Comparison of ENCODE assay signal across 18 mouse cellular contexts in the genomic region with DNA sequence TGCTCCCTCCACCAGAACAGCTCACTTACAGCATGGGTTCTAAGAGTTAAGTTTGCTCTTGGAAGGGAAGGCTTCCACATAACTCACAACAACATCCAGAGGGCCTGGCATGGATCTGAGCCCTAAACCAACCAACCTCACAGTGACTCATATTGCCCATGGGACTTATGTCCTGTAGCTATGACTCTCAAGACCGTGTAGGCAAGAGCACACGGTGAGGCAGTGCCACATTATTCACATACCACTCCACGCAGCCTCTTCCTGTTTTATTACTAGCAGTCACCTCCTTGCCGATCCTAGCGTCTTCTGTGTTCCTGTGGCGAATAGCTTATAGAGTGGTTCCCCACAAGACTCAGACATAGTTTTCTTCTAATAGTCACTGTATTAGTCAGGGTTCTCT. TPM values are rescaled to one million over a fixed set of nuclear protein-coding genes. Genes with fewer than 3 reads are reported as not detected.
DNase-seq lines count a peak whose midpoint lies in the region; ATAC-seq and TF ChIP-seq lines count a peak whose summit lies in the region.
"Had no signal": no experiment of that assay in that cellular context is flagged by ENCODE, and none has a peak within 500 bp of the region (broad histone marks: within the 10 kb centered on the region; RNA-seq: fewer than 3 reads in every experiment).

No protein-coding gene starts in this region.

- DNase-seq in embryonic facial prominence, embryonic 10.5 days (ENCODE audit: low spot score), result no peak
- no peak for DNase-seq in lung, embryonic 14.5 days
- DNase-seq in lung, postnatal 25 days (ENCODE audit: low spot score), result no peak
- DNase-seq in limb, embryonic 14.5 days (ENCODE audit: low spot score), result no peak
- no peak for DNase-seq in layer of hippocampus, postnatal 10 days (ENCODE audit: low spot score in 2 of 2)
- no peak for DNase-seq in left cerebral cortex, adult 8-10 months (ENCODE audit: low spot score in 2 of 2)
- DNase-seq: adrenal gland, postnatal 36 days; heart, postnatal 4 days; kidney, adult 8-10 months; kidney, postnatal 25 days had no signal

- H3K9ac ChIP-seq in embryonic facial prominence, embryonic 13.5 days, result no peak overlapping the region
- H3K9ac ChIP-seq in lung, embryonic 14.5 days, result peak overlapping the region; percentile 6; the same call in 1 of the 2 replicates
- H3K9ac ChIP-seq in embryonic facial prominence, embryonic 15.5 days, result no peak overlapping the region
- peak overlapping the region; percentile 2; the same call in 1 of the 2 replicates for H3K9ac ChIP-seq in limb, embryonic 14.5 days (ENCODE audit: low read depth, low read length, severe bottlenecking)
- H3K9ac ChIP-seq: forebrain, embryonic 15.5 days had no signal

- H3K36me3 ChIP-seq in embryonic facial prominence, embryonic 13.5 days, result no peaks in the 10 kb centered on the region
- no peaks in the 10 kb centered on the region for H3K36me3 ChIP-seq in embryonic facial prominence, embryonic 10.5 days (replicated peaks)
- no peaks in the 10 kb centered on the region for H3K36me3 ChIP-seq in lung, embryonic 14.5 days (ENCODE audit: insufficient read depth)
- no peaks in the 10 kb centered on the region for H3K36me3 ChIP-seq in embryonic facial prominence, embryonic 15.5 days
- H3K36me3 ChIP-seq in limb, embryonic 14.5 days (ENCODE audit: control insufficient read depth, insufficient read depth, low read length), result no peaks in the 10 kb centered on the region
- H3K36me3 ChIP-seq: forebrain, embryonic 15.5 days had no signal

- TF ChIP-seq CTCF in lung, embryonic 14.5 days (IDR thresholded peaks at IDR 0.05; ENCODE audit: low read depth), result no peak

- H3K4me3 ChIP-seq in embryonic facial prominence, embryonic 13.5 days, result no peak overlapping the region
- H3K4me3 ChIP-seq in embryonic facial prominence, embryonic 10.5 days, result no peak overlapping the region
- H3K4me3 ChIP-seq in lung, embryonic 14.5 days (ENCODE audit: low read depth, low read length), result no peak overlapping the region
- no peak overlapping the region for H3K4me3 ChIP-seq in embryonic facial prominence, embryonic 15.5 days (replicated peaks)
- no peak overlapping the region for H3K4me3 ChIP-seq in limb, embryonic 14.5 days (replicated peaks; ENCODE audit: low read length)
- H3K4me3 ChIP-seq: erythroblast, embryonic 14.5 days; forebrain, embryonic 15.5 days had no signal

- ATAC-seq in embryonic facial prominence, embryonic 13.5 days (ENCODE audit: insufficient number of reproducible peaks, insufficient read depth, low FRiP score, low TSS enrichment, low read depth), result no peak
- no peak for ATAC-seq in lung, embryonic 14.5 days (ENCODE audit: insufficient read depth)
- 0 out of 2 replicates have a peak, but pooled peaks have one; percentile 55 for ATAC-seq in embryonic facial prominence, embryonic 15.5 days (ENCODE audit: insufficient number of reproducible peaks, low FRiP score, low TSS enrichment, low read depth)
- ATAC-seq in limb, embryonic 14.5 days (ENCODE audit: low FRiP score, low read depth), result no peak
- ATAC-seq: activated CD4-positive, CD25-positive, alpha-beta regulatory T cell, adult 4 months; forebrain, embryonic 15.5 days; inflammation-experienced regulatory T-cells, adult 6 months; midbrain, embryonic 16.5 days had no signal

- H3K9me3 ChIP-seq in embryonic facial prominence, embryonic 13.5 days, result no peaks in the 10 kb centered on the region
- no peaks in the 10 kb centered on the region for H3K9me3 ChIP-seq in embryonic facial prominence, embryonic 10.5 days
- no peaks in the 10 kb centered on the region for H3K9me3 ChIP-seq in lung, embryonic 14.5 days (ENCODE audit: low read depth, low read length)
- H3K9me3 ChIP-seq in embryonic facial prominence, embryonic 15.5 days (replicated peaks), result no peaks in the 10 kb centered on the region
- no peaks in the 10 kb centered on the region for H3K9me3 ChIP-seq in limb, embryonic 14.5 days (ENCODE audit: control insufficient read depth, low read length)
- H3K9me3 ChIP-seq: forebrain, embryonic 15.5 days had no signal

- H3K4me2 ChIP-seq in embryonic facial prominence, embryonic 13.5 days, result no peak overlapping the region
- H3K4me2 ChIP-seq in lung, embryonic 14.5 days, result no peak overlapping the region
- H3K4me2 ChIP-seq in embryonic facial prominence, embryonic 15.5 days (replicated peaks), result no peak overlapping the region
- no peak overlapping the region for H3K4me2 ChIP-seq in limb, embryonic 14.5 days (replicated peaks; ENCODE audit: low read depth, low read length, severe bottlenecking)
- H3K4me2 ChIP-seq: forebrain, embryonic 15.5 days had no signal

- no peaks in the 10 kb centered on the region for H3K27me3 ChIP-seq in embryonic facial prominence, embryonic 13.5 days
- 0 out of 2 replicates have a peak, but pooled peaks cover 5% of the 10 kb centered on the region for H3K27me3 ChIP-seq in embryonic facial prominence, embryonic 10.5 days (replicated peaks; ENCODE audit: low read depth, poor library complexity, severe bottlenecking)
- H3K27me3 ChIP-seq in lung, embryonic 14.5 days (ENCODE audit: insufficient read depth, low read length), result no peaks in the 10 kb centered on the region
- H3K27me3 ChIP-seq in embryonic facial prominence, embryonic 15.5 days, result no peaks in the 10 kb centered on the region
- H3K27me3 ChIP-seq in limb, embryonic 14.5 days (ENCODE audit: control insufficient read depth, insufficient read depth, low read length), result no peaks in the 10 kb centered on the region
- H3K27me3 ChIP-seq: forebrain, embryonic 15.5 days had no signal

- peak overlapping the region; percentile 68; the same call in 1 of the 2 replicates for H3K27ac ChIP-seq in embryonic facial prominence, embryonic 13.5 days
- no peak overlapping the region for H3K27ac ChIP-seq in embryonic facial prominence, embryonic 10.5 days (replicated peaks)
- H3K27ac ChIP-seq in lung, embryonic 14.5 days (ENCODE audit: low read depth), result no peak overlapping the region
- peak overlapping the region; percentile 75 for H3K27ac ChIP-seq in embryonic facial prominence, embryonic 15.5 days (replicated peaks)
- H3K27ac ChIP-seq in limb, embryonic 14.5 days (replicated peaks; ENCODE audit: low read depth, low read length), result peak overlapping the region; percentile 86
- H3K27ac ChIP-seq: forebrain, embryonic 15.5 days had no signal

- H3K4me1 ChIP-seq in embryonic facial prominence, embryonic 13.5 days, result peaks cover 18% of the 10 kb centered on the region
- H3K4me1 ChIP-seq in embryonic facial prominence, embryonic 10.5 days, result peaks cover 12% of the 10 kb centered on the region
- peaks cover 6% of the 10 kb centered on the region; the same call in 1 of the 2 replicates for H3K4me1 ChIP-seq in lung, embryonic 14.5 days (ENCODE audit: insufficient read depth)
- H3K4me1 ChIP-seq in embryonic facial prominence, embryonic 15.5 days, result peaks cover 23% of the 10 kb centered on the region
- H3K4me1 ChIP-seq in limb, embryonic 14.5 days (ENCODE audit: control insufficient read depth, insufficient read depth, low read length), result peaks cover 34% of the 10 kb centered on the region

- TF ChIP-seq POLR2A in limb, embryonic 14.5 days (IDR thresholded peaks at IDR 0.05; ENCODE audit: borderline replicate concordance, extremely low read depth, insufficient read depth, insufficient read length), result no peak

- 64% methylated on average over 6 of the region's 6 CpGs for WGBS in embryonic facial prominence, embryonic 13.5 days
- 79% methylated on average over 6 of the region's 6 CpGs for WGBS in embryonic facial prominence, embryonic 10.5 days
- 49% methylated on average over 6 of the region's 6 CpGs for WGBS in lung, embryonic 14.5 days
- 45% methylated on average over 6 of the region's 6 CpGs for WGBS in embryonic facial prominence, embryonic 15.5 days
- 28% methylated on average over 6 of the region's 6 CpGs for WGBS in limb, embryonic 14.5 days

RNA-seq across cellular contexts. Expression of a gene that starts 26.7 kb away (rescaled TPM):
- polyA plus RNA-seq in embryonic facial prominence, embryonic 13.5 days (2015; fragmentation: Nextera tagmentation; extraction: Ambion mirVana), result 0.22 and 0.56 TPM in 2 replicates
- polyA plus RNA-seq in embryonic facial prominence, embryonic 10.5 days (2016; fragmentation: Nextera tagmentation; extraction: Ambion mirVana), result 7.3 and 11.9 TPM in 2 replicates
- 1.5 and 1.8 TPM in 2 replicates for polyA plus RNA-seq in lung, embryonic 14.5 days (2014; fragmentation: Nextera tagmentation; extraction: Ambion mirVana)
- polyA plus RNA-seq in embryonic facial prominence, embryonic 15.5 days (2015; fragmentation: Nextera tagmentation; extraction: Ambion mirVana), result 0.12 and 0.15 TPM in 2 replicates
- 0.60 and 0.78 TPM in 2 replicates for polyA plus RNA-seq in limb, embryonic 14.5 days (2012; rRNA removed)
- 0.28 and 0.41 TPM in 2 replicates for polyA plus RNA-seq in limb, embryonic 14.5 days (2014; fragmentation: Nextera tagmentation; extraction: Ambion mirVana)
- total RNA-seq in layer of hippocampus, postnatal 10 days (2021), result 1 to 10 TPM; 6.8 to 7.7 TPM
- 1 to 10 TPM; 3.1 to 5.0 (median 4.3) TPM for total RNA-seq in left cerebral cortex, adult 8-10 months (2022)
- total RNA-seq: megakaryocyte-erythroid progenitor cell, adult 5-6 weeks had no signal
- polyA plus RNA-seq: erythroblast, embryonic 14.5 days; inflammation-experienced regulatory T-cells, adult 6 months had no signal

RNA-seq across cellular contexts. Expression of a gene that starts 45.7 kb away (rescaled TPM):
- polyA plus RNA-seq in embryonic facial prominence, embryonic 13.5 days (2015; fragmentation: Nextera tagmentation; extraction: Ambion mirVana), result 35.3 and 38.7 TPM in 2 replicates
- polyA plus RNA-seq in embryonic facial prominence, embryonic 10.5 days (2016; fragmentation: Nextera tagmentation; extraction: Ambion mirVana), result 49.2 and 50.4 TPM in 2 replicates
- 35.5 and 39.9 TPM in 2 replicates for polyA plus RNA-seq in lung, embryonic 14.5 days (2014; fragmentation: Nextera tagmentation; extraction: Ambion mirVana)
- polyA plus RNA-seq in embryonic facial prominence, embryonic 15.5 days (2015; fragmentation: Nextera tagmentation; extraction: Ambion mirVana), result 30.7 and 34.9 TPM in 2 replicates
- polyA plus RNA-seq in limb, embryonic 14.5 days (2012; rRNA removed), result 16.7 and 23.5 TPM in 2 replicates
- polyA plus RNA-seq in limb, embryonic 14.5 days (2014; fragmentation: Nextera tagmentation; extraction: Ambion mirVana), result 33.2 and 35.0 TPM in 2 replicates
- 100 to 1,000 TPM; 177 to 197 TPM for total RNA-seq in layer of hippocampus, postnatal 10 days (2021)
- 100 to 1,000 TPM; 285 to 339 (median 298) TPM for total RNA-seq in left cerebral cortex, adult 8-10 months (2022)

Comparison
In these comparisons a context has a peak if more than half of its experiments do, and no peak if none do; other contexts are left out.
1. H3K27ac ChIP-seq: peak in embryonic facial prominence, embryonic 13.5 days (single experiment), embryonic facial prominence, embryonic 15.5 days (single experiment) and limb, embryonic 14.5 days (single experiment); none in embryonic facial prominence, embryonic 10.5 days (single experiment) and lung, embryonic 14.5 days (single experiment).
2. H3K9ac ChIP-seq: peak in lung, embryonic 14.5 days (single experiment) and limb, embryonic 14.5 days (single experiment); none in embryonic facial prominence, embryonic 13.5 days (single experiment) and embryonic facial prominence, embryonic 15.5 days (single experiment).